Mouse (Mus musculus): ENCODE data around the gene Slc6a20b. TPM values are rescaled to one million over a fixed set of nuclear protein-coding genes. Genes with fewer than 3 reads are reported as not detected.
"Not testable (repeated sequence)": the region's sequence is repeated elsewhere in the genome, so short reads cannot be mapped to it uniquely, and the experiment has no call there.

The Slc6a20b gene
- polyA plus RNA-seq (2014; fragmentation: Nextera tagmentation; extraction: Ambion mirVana) = 0.08 and 0.20 TPM in 2 replicates

DNA sequence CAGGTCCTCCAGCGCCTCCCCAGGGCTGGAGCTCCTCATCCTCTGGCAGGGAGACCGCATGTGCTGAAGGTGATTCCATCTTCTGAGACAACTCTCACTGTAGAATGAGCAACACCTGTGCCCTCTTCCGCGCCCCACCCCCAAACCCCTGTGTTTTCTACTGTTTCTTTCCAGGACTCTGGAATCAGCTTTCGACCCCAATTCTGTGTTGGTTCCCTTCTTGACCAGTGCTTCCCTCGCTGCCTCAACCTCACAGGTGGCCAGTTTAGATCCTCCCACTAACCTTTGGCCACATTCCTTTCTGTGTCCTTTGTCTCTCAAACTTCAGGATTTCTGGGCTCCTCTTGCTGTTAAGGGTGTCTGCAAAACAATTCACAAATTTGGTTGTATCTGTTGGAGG, at the start of gene Slc6a20b:
TSS of gene Slc6a20b (minus strand) at position 285 of the 400 bp plus-strand sequence.
- whole genome bisulfite sequencing = 88% methylated on average over 6 of the region's 6 CpGs
- H3K4me2 ChIP-seq (ENCODE audit: low read depth) = no peak within 1 kb of the TSS
- no peaks in the 10 kb centered on the region for H3K9me3 ChIP-seq (ENCODE audit: control insufficient read depth, low read length)
- no peak within 1 kb of the TSS for H3K4me3 ChIP-seq (ENCODE audit: low read depth, low read length)
- ATAC-seq (ENCODE audit: insufficient read depth, low FRiP score, low TSS enrichment) = no peak
- H3K27ac ChIP-seq (ENCODE audit: low read depth, low read length) = no peak within 1 kb of the TSS
- no peaks in the 10 kb centered on the region for H3K27me3 ChIP-seq (ENCODE audit: control insufficient read depth, insufficient read depth, low read length)
- no peak for DNase-seq (ENCODE audit: low spot score)
- H3K4me1 ChIP-seq (ENCODE audit: control insufficient read depth, insufficient read depth, low read length) = no peaks in the 10 kb centered on the region
- no peaks in the 10 kb centered on the region for H3K36me3 ChIP-seq (ENCODE audit: control insufficient read depth, insufficient read depth, low read length)
- no peak within 1 kb of the TSS for H3K9ac ChIP-seq (ENCODE audit: low read length)

DNA sequence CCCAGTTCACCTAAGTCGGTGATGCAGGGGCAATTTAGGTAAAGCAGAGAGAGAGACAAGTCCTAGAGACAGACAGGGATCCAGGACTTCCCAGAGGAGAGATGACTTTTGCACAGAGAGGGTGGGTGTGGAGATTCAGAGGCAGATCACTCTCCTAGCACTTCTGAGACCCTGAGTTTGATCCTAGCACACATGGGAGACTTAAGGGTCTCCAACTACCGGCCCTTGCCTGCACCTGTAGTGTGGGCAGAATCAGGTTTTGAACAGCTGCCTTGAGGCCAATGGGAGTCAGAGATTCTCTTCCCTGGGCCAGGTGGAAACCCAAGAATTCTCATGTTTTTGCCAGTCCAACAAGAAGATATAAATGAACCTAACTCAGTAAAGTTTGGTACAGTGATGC, 46.8 kb upstream of the Slc6a20b start:
- 0 out of 2 replicates have a peak overlapping the region, but pooled peaks have one; percentile 67 for H3K4me2 ChIP-seq (ENCODE audit: low read depth)
- 16% methylated on average over 2 of the region's 2 CpGs for WGBS
- no peak for ATAC-seq (ENCODE audit: insufficient read depth, low FRiP score, low TSS enrichment)

DNA sequence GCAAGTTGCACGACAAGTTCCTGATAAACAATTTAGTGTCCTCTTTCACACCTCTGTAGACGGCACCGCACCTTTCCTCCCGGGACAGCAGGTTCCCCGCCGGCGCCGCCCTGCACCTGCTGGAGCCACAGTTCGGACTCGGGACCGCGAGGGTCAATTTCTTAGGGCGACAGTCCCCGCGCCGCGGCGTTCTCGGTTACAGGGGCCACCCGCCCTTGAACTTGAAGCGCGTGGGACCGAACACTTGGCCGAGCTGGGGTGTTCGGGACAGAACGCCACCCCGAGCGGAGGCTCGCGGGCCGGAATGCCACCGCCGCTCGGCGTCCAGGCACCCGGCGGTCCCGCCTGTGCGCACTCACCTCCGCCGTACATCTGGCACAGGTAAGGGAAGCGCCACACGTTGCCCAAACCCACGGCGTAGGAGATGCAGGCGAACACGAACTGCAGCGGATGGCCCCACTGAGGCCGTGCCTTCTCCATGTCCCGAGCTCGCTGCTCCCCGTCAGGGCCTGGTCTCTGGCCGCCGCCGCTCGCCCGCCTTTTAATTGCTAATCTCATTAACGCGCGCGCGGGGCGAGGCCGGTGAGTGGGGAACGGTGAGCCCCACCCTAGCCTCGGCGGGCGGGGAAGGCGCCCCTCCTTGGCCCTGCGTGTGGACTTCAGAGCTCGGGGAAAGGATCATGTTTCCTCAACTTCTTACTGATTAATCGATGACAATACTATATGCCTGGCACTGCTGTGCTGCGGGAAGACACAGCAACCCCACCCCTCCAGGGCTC, 46.2 kb upstream of the Slc6a20b start, which contains the start of the genes Ccr9 and Slc6a20a:
TSS of gene Ccr9 (plus strand) at position 113 of the 779 bp plus-strand sequence.
TSS of gene Slc6a20a (minus strand) at position 559 of the 779 bp plus-strand sequence.
- Histone ChIP-seq H3K9me3 (ENCODE audit: control insufficient read depth, low read length) (no peaks in the 10 kb centered on the region), H3K4me3 (ENCODE audit: low read depth, low read length) (peak within 1 kb of the TSS; percentile 37), H3K9ac (ENCODE audit: low read length) (no peak within 1 kb of the TSS), H3K27ac (ENCODE audit: low read depth, low read length) (no peak within 1 kb of the TSS), H3K4me1 (ENCODE audit: control insufficient read depth, insufficient read depth, low read length) (0 out of 2 replicates have a peak, but pooled peaks cover 5% of the 10 kb centered on the region), H3K4me2 (ENCODE audit: low read depth) (peak within 1 kb of the TSS; percentile 67), H3K27me3 (ENCODE audit: control insufficient read depth, insufficient read depth, low read length) (peaks cover 29% of the 10 kb centered on the region), H3K36me3 (ENCODE audit: control insufficient read depth, insufficient read depth, low read length) (no peaks in the 10 kb centered on the region)
- ATAC-seq (ENCODE audit: insufficient read depth, low FRiP score, low TSS enrichment) = peak; percentile 48; the same call in 1 of the 2 replicates
- DNase-seq (ENCODE audit: low spot score) = peak; percentile 43
- WGBS = under 1% methylated on average over 73 of the region's 73 CpGs

More for the DNA sequence above, 46.8 kb upstream of the Slc6a20b start:
- Histone ChIP-seq H3K4me1 (ENCODE audit: control insufficient read depth, insufficient read depth, low read length) (0 out of 2 replicates have a peak, but pooled peaks cover 5% of the 10 kb centered on the region), H3K9me3 (ENCODE audit: control insufficient read depth, low read length) (no peaks in the 10 kb centered on the region), H3K9ac (ENCODE audit: low read length) (no peak overlapping the region), H3K27me3 (ENCODE audit: control insufficient read depth, insufficient read depth, low read length) (peaks cover 29% of the 10 kb centered on the region), H3K27ac (ENCODE audit: low read depth, low read length) (no peak overlapping the region), H3K36me3 (ENCODE audit: control insufficient read depth, insufficient read depth, low read length) (no peaks in the 10 kb centered on the region), H3K4me3 (ENCODE audit: low read depth, low read length) (no peak overlapping the region)
- DNase-seq (ENCODE audit: low spot score) = peak; percentile 19

DNA sequence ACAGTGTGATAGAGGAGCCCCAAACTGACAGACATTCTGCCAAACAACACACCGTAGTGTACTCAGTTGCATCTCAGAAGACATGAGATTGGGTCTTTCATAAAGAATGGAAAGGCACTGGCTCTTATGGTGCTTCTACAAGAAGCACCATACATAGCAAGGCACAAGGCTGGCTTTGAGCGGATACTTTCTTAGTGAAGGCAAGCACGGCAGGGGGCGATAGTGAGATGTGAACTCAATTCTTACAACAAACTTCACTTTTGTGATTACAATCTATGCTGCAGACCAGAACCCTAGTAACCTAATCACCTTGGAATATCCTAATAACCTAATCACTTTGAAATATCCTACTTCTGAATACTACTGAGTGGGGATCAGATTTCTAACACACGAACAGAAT, 33.3 kb upstream of the Slc6a20b start:
- WGBS = 57% methylated on average over 5 of the region's 5 CpGs

DNA sequence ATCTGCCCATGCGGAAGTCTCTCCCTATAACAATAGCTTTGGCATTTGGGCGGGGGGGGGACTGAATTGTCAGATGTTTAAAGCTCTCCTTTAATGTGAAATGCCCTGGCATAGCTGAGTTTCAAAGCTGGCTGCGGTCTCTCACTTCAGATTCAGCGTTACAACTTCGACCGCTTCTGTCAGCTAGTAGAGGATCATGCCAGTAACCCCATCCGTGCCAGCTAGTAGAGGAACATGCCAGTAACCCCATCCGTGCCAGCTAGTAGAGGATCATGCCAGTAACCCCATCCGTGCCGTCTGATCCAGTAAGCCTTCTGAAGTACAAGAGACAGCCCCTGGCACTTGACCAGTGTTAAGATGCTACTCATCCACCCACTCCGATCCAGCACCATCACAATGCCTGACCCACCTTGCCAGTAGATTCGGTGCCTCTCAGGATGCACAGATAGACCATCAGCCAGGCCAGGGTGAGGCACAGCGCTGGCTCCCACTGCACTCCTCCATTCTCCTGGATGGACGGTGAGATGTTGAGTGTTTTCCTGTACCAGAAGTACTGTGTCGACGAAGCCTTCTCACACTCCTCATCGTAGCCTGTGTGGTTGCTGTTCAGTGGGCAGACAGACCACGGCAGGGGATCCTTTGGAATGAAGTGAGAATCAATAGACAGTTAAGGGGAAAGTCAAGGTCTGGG, 27.8 kb upstream of the Slc6a20b start:
- not testable (repeated sequence) for H3K27ac ChIP-seq (ENCODE audit: low read depth, low read length); H3K4me3 ChIP-seq (ENCODE audit: low read depth, low read length); H3K4me2 ChIP-seq (ENCODE audit: low read depth); H3K36me3 ChIP-seq (ENCODE audit: control insufficient read depth, insufficient read depth, low read length); ATAC-seq (ENCODE audit: insufficient read depth, low FRiP score, low TSS enrichment); H3K4me1 ChIP-seq (ENCODE audit: control insufficient read depth, insufficient read depth, low read length); H3K27me3 ChIP-seq (ENCODE audit: control insufficient read depth, insufficient read depth, low read length); H3K9me3 ChIP-seq (ENCODE audit: control insufficient read depth, low read length); DNase-seq (ENCODE audit: low spot score); H3K9ac ChIP-seq (ENCODE audit: low read length)
- 89% methylated on average over 17 of the region's 18 CpGs for WGBS

More for the DNA sequence above, 33.3 kb upstream of the Slc6a20b start:
- DNase-seq (ENCODE audit: low spot score) (peak; percentile 36), ATAC-seq (ENCODE audit: insufficient read depth, low FRiP score, low TSS enrichment) (no peak)
- no peaks in the 10 kb centered on the region for H3K4me1 ChIP-seq (ENCODE audit: control insufficient read depth, insufficient read depth, low read length)
- no peaks in the 10 kb centered on the region for H3K27me3 ChIP-seq (ENCODE audit: control insufficient read depth, insufficient read depth, low read length)
- H3K4me3 ChIP-seq (ENCODE audit: low read depth, low read length) = no peak overlapping the region
- no peak overlapping the region for H3K4me2 ChIP-seq (ENCODE audit: low read depth)
- no peak overlapping the region for H3K9ac ChIP-seq (ENCODE audit: low read length)
- no peaks in the 10 kb centered on the region for H3K36me3 ChIP-seq (ENCODE audit: control insufficient read depth, insufficient read depth, low read length)
- H3K27ac ChIP-seq (ENCODE audit: low read depth, low read length) = no peak overlapping the region
- H3K9me3 ChIP-seq (ENCODE audit: control insufficient read depth, low read length) = no peaks in the 10 kb centered on the region

DNA sequence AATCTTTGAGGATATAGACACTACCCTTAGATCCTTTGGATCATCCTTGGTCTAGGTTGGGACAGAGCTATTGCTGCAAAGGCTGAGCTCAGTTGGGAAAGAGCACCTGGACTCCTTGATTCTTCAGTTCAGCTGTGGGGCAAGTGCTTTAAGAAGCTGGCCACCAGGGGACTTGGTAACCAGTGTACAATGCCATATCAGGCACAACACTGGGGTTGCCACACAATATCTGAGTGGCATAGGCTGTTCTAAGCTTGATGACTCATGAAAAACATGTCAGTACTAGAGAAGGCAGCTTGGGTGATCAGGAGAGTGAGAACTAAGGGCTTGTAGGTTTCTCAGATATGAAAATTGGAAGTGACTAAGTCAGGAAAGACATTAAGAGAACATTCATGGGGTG, 26.6 kb upstream of the Slc6a20b start:
- no peak for DNase-seq (ENCODE audit: low spot score)
- ATAC-seq (ENCODE audit: insufficient read depth, low FRiP score, low TSS enrichment) = no peak

DNA sequence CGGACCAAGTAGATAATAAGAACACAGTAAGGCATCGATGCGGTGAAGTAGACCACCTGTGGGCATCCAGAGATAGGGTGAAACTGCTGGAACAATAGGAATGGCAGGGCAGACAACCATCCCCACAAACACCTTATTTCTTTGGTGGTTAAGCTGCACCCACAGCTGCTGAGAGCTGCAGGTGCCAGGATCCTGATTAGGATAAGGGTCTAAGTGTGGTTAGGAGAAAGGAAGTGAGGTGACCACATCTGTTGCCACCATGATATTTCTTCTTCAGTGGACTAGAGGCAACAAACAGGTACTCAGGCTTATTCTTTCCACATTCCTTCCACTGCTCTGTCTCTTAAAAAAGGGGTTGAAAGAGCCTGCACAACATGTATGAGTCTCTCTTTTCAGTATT, 25.1 kb upstream of the Slc6a20b start:
- DNase-seq (ENCODE audit: low spot score) (no peak), ATAC-seq (ENCODE audit: insufficient read depth, low FRiP score, low TSS enrichment) (no peak)
- Histone ChIP-seq H3K4me2 (ENCODE audit: low read depth) (no peak overlapping the region), H3K36me3 (ENCODE audit: control insufficient read depth, insufficient read depth, low read length) (no peaks in the 10 kb centered on the region), H3K9ac (ENCODE audit: low read length) (no peak overlapping the region), H3K4me3 (ENCODE audit: low read depth, low read length) (no peak overlapping the region), H3K27me3 (ENCODE audit: control insufficient read depth, insufficient read depth, low read length) (no peaks in the 10 kb centered on the region), H3K27ac (ENCODE audit: low read depth, low read length) (no peak overlapping the region), H3K9me3 (ENCODE audit: control insufficient read depth, low read length) (no peaks in the 10 kb centered on the region), H3K4me1 (ENCODE audit: control insufficient read depth, insufficient read depth, low read length) (no peaks in the 10 kb centered on the region)
- 83% methylated on average over 3 of the region's 3 CpGs for WGBS

More for the DNA sequence above, 26.6 kb upstream of the Slc6a20b start:
- Histone ChIP-seq H3K4me2 (ENCODE audit: low read depth) (no peak overlapping the region), H3K27ac (ENCODE audit: low read depth, low read length) (no peak overlapping the region), H3K4me3 (ENCODE audit: low read depth, low read length) (no peak overlapping the region), H3K4me1 (ENCODE audit: control insufficient read depth, insufficient read depth, low read length) (no peaks in the 10 kb centered on the region), H3K36me3 (ENCODE audit: control insufficient read depth, insufficient read depth, low read length) (no peaks in the 10 kb centered on the region), H3K9me3 (ENCODE audit: control insufficient read depth, low read length) (no peaks in the 10 kb centered on the region), H3K27me3 (ENCODE audit: control insufficient read depth, insufficient read depth, low read length) (no peaks in the 10 kb centered on the region), H3K9ac (ENCODE audit: low read length) (no peak overlapping the region)

DNA sequence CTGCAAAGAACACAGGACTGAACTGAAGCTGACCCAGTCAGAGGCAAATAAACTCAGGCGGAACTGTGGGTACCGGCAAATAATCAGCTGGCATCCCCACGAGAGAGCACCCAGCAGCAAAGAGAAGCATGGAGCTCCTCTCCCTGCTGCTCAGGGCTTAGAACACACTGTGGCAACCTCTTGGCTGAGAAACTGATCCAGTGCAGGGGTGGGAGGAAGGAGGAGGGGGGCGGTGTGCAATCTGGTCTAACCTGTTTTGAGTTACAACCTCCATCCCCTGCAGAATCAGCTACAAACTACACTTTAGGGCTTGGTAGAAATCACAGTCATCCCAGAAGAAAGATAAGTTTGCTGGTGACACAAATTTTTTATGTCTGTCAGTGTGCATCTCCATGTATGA, 19.0 kb upstream of the Slc6a20b start:
- DNase-seq (ENCODE audit: low spot score) = no peak
- no peak for ATAC-seq (ENCODE audit: insufficient read depth, low FRiP score, low TSS enrichment)
- WGBS = 52% methylated on average over 4 of the region's 4 CpGs

More for the DNA sequence above, 19.0 kb upstream of the Slc6a20b start:
- no peaks in the 10 kb centered on the region for H3K27me3 ChIP-seq (ENCODE audit: control insufficient read depth, insufficient read depth, low read length)
- H3K9me3 ChIP-seq (ENCODE audit: control insufficient read depth, low read length) = no peaks in the 10 kb centered on the region
- no peak overlapping the region for H3K4me3 ChIP-seq (ENCODE audit: low read depth, low read length)
- H3K36me3 ChIP-seq (ENCODE audit: control insufficient read depth, insufficient read depth, low read length) = no peaks in the 10 kb centered on the region
- no peak overlapping the region for H3K9ac ChIP-seq (ENCODE audit: low read length)
- no peaks in the 10 kb centered on the region for H3K4me1 ChIP-seq (ENCODE audit: control insufficient read depth, insufficient read depth, low read length)
- no peak overlapping the region for H3K27ac ChIP-seq (ENCODE audit: low read depth, low read length)
- H3K4me2 ChIP-seq (ENCODE audit: low read depth) = no peak overlapping the region
